Mouse (Mus musculus) fibroblast of lung, adult 2 months (primary cell): ENCODE results near the gene Actr2.
"Not testable (repeated sequence)": the region's sequence is repeated elsewhere in the genome, so short reads cannot be mapped to it uniquely, and the experiment has no call there.

Experiments
- DNase-seq: peaks from one replicate; pipeline ENCODE4 v3.0.0-alpha.2; 2011; ENCODE audit warnings: low read depth

Actr2 gene

GRCm38 (mm10) chr11:20116030-20116551, 3.4 kb upstream of the Actr2 start:
- DNase-seq: no peak

DNA sequence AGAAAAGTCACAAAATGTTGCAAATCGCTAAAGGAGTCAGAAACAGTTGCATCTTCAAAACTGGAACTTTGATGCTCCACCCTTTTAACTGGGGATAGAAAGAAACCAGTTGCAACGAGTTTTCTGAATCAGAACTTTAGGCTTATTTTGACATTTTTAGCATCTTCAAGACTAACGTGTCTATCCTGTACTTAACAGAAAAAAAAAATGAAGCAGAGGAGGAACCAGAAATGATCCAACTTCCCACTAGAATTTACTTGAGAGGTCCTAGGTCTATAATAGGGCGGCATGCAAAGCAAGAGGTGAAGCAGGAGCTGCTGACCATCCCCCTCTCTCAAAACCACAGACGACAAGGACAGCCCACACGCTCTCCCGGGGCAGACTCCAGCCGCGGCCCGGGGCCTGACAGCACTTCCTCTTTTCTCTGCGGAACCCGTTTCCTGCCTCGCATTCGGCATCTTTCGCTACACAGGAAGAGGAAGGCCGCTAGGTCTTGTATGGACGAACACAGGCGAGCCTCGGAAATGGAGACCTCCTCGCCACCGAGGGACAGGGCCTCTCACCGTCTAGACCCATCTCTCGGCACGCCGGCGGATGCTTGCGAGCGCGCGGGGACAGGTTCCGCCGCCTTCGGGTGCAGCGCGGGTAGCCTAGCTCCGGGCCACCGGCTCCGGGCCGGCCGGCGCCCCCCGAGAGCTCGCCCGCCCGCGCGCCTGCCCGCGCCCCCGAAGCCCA, 540 bp downstream of the Actr2 start:
- DNase-seq: no peak

DNA sequence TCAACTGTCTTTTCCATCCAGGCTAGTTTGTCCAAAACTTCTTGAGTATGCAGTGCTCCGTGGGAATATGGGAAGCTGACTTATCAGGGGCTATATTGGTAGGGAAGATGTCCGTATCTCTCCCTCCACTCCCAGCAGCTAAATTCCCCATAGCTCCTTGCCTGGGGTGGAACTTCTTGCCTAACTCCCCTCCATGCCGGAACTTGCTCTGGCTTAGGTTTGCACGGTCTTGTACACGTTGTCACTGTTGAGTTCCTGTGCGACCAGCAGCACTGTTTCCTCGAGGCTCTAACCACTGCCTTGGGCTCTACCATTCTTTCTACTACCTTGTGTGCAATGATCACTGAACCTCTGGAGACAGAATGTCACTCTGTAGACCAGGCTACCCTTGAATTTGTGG, 4.6 kb downstream of the Actr2 start:
- DNase-seq: no peak

GRCm38 (mm10) chr11:20107683-20108082, 5.0 kb downstream of the Actr2 start:
- no peak for DNase-seq

DNA sequence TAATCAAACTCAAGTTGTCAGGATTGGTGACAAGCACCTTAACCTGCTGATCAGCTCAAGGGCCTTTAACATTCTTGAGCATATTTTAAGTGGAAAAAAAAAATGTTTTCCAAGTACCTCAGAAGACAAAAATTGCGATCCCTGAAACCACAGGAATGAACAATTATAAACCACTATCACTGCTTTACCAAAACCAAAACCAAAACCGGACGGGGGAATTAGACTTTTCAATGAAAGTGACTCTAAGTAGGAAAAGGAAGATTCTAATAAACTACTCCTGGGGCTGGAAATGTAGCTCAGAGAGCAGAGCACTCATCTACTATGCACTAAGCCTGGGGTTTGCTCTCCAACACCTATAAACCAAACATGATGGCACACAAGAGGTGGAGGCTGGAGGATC, 5.8 kb downstream of the Actr2 start:
- DNase-seq: no peak

GRCm38 (mm10) chr11:20103949-20104348, 8.8 kb downstream of the Actr2 start:
- DNase-seq: no peak

GRCm38 (mm10) chr11:20086306-20086705, 26.4 kb downstream of the Actr2 start:
- no peak for DNase-seq

GRCm38 (mm10) chr11:20085635-20086034, 27.1 kb downstream of the Actr2 start:
- no peak for DNase-seq

- DNase-seq: no peak
Observed at GRCm38 (mm10) chr11:20075415-20075814, 37.3 kb downstream of the Actr2 start.

DNA sequence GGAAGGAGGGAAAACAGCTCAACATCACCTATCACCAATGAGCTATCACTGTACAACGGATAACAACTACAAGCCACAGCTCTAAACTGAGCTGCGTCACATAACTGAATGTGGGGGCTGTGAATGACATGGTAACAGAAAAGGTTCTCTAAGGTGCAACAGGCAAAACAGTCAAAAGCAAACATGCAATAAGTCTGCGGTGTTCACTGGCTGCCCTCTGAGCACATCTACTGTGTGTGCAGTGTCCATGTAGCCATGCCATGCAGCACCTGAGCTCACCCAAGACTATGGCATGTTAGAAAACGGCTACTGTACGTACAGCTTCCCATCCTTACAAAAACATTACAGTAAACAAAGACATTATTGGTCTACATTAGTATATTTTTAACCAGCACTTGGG, 39.9 kb downstream of the Actr2 start:
- DNase-seq: no peak

- DNase-seq: no peak
Observed at GRCm38 (mm10) chr11:20072174-20072573, 40.5 kb downstream of the Actr2 start.

GRCm38 (mm10) chr11:20068346-20069004, 44.2 kb downstream of the Actr2 start:
- no peak for DNase-seq

DNA sequence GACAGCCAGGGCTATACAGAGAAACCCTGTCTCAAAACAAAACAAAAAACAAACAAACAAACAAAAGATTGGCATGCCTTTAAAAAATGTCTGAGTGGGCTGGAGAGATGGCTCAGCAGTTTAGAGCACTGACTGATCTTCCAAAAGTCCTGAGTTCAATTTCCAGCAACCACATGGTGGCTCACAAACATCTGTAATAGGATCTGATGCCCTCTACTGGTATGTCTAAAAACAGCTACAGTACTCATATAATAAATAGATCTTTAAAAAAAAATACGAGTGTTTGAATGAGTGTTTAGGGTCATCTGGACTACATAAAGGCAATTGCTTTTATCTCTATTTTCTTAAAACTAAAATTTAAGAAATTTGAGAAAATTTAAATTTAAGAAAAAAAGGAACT, 45.2 kb downstream of the Actr2 start:
- DNase-seq: no peak

DNA sequence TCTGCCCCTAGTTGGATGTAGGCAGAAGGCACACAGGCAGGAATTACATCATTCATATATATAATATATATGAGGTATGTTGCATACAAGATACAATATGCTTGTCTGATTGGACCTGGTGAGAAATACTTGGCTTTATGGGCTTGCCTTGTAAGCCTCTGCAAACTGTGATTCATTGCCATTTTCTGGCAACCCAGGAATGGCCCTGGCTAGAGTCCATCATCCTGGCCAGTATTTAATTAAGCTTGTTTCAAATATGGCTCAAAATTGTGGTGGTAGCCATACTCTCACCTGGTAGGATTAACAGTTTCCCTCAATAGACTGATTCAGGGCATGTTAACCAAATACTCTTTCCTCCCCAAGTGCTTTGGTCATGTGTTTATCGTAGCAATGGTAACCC, 46.6 kb downstream of the Actr2 start:
- DNase-seq: peak; percentile 60

DNA sequence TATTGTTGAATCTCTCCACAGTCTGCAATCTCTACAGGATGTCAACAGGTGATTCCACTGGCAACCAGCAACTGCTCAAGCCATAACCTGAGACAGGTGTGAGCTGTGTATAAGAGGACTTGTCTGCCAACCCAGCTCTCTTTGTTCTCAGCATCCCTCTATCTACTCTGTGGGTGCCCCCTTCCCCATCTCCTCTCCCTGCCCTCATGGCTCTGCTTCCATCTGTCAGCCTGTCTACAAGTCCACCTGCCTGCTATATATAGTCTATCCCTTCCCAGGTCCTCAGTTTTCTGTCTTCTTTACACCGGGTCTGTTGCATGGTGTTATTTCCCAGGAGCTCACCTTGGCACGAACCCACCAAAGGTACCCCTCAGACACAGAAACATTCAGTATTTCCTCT, 47.8 kb downstream of the Actr2 start:
- no peak for DNase-seq

DNA sequence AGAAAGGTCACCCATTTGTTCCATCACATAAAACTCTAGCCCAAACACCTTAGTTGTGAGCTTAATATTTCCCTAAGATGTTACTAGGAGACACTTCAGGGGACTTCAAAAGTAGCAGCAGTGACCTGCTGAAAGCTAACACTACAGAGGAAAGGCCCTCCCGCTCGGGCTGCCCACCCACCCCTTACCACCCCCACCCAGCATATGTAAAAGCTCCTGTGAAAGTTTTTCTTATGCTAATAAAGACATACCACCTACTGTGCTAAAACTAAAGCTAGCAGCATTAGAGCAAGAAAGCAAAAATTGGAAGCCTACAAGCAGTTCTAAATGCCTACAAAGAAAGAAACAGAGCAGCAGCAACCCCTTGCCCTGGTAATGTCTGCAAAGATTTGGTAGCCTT, 48.6 kb downstream of the Actr2 start:
- not testable (repeated sequence) for DNase-seq

- not testable (repeated sequence) for DNase-seq
Observed at GRCm38 (mm10) chr11:20062801-20063200, 49.9 kb downstream of the Actr2 start.

DNA sequence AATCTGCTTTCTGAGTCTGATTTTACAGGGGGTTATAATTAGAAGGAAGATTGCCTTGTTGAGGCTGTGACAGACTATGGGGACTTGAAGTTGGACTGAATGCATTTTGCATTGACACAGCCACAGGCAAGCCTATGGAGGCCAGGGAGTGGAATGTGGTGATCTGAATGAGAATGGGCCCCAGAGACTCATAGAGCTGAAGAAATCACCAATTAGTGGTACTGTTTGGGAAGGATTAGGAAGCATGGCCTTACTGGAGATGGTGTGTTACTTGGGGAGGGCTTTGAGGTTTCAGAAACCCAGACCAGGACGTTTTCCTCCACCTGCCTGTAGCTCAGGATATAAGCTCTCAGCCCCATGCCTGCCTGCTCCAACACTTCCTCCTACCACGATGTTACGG, 53.0 kb downstream of the Actr2 start:
- DNase-seq: no peak

DNA sequence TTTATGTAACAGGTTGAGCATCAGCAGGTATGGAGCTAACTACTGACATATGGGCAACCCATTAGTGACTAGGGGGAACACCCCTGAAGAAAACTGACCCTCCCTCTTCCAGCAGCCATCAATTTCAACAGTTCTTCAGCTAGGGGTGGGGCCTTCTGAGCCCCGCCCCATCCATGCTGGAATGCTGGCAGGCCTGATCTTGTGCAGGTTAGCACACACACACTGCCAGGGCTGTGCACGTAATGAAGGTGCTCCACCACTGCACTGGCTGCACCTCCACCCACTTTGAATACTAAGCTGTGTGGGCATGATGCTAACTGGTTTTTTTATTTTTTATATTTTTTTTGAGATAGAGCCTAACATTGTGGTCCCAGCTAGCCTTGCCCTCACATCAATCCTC, 55.3 kb downstream of the Actr2 start:
- no peak for DNase-seq

DNA sequence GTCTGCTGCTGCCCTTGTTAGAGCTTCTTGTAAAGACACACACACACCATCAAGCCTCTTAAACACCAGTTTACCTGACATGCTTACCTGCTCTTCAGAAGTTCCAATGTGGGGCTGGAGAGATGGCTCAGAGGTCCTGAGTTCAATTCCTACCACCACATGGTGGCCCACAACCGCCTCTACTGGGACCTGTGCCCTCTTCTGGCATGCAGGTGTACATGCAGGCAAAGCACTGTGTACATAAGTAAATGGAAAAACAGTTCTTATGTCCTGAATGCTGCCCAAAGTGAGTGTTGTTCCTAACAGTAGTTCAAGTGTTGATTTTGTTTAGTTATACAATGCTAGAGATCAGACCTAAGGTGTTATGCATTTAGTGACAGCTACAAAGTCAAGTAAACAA, 56.5 kb downstream of the Actr2 start:
- no peak for DNase-seq

DNA sequence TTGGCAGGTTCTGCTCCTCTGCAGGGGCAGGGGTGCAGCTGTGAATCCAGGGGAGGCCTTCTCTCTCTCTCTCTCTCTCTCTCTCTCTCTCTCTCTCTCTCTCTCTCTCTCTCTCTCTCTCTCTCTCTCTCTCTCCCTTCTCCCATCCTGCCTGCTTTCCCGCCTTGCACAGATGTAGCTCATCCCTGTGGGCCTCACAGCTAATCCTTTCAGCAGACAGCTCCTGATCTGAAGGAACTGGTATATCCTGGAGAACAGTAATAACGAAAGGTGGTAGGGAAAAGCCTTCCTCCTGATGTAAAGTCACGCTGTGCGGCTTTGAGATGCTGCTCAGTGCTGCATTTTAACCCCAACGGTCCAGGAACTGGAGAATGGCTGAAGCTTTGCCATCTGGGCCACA, 58.1 kb downstream of the Actr2 start:
- no peak for DNase-seq

- DNase-seq: no peak
Observed at GRCm38 (mm10) chr11:20053951-20054350, 58.8 kb downstream of the Actr2 start.

DNA sequence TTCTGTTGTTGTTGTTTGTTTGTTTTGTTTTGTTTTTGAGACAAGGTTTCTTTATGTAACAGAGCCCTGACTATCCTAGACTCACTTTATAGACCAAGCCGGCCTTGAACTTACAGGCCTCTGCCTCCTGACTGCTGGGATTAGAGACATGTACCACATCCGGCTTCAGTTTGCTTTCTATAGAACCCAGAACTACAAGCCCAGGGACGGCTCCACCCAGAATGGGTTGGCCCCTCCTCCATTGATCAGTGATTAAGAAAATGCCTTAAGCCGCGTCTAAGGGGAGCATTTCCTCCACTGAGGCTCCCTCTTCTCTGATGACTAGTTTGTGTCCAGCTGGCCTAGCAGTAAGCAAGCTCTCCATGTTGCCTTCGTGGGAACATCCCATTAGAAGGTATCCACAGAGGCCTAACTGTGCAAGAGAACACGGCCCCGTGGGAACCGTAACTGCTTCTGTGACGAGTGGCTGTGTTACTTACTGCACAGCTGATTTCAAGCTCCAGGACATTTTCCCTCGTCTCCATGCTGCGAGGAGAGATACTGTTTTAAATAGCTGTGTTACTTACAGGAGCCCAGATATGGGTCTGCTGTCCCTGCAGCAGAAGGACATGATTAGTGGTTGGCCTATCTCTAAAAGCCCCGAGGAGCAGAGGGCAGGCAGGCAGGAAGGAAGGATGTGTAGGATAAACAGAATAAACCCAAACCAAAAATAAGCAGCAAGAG, 59.7 kb downstream of the Actr2 start:
- DNase-seq: no peak
